ENCODE assay signal across 17 mouse cellular contexts in genomic region chr5:149582642-149583262, GRCm38 (mm10). TPM values are rescaled to one million over a fixed set of nuclear protein-coding genes. Genes with fewer than 3 reads are reported as not detected.
"Had no signal": no experiment of that assay in that cellular context is flagged by ENCODE, and none has a peak within 500 bp of the region (broad histone marks: within the 10 kb centered on the region; RNA-seq: fewer than 3 reads in every experiment).

No protein-coding gene starts in this region.

- H3K9me3 ChIP-seq: liver, embryonic 13.5 days; liver, embryonic 15.5 days; neural tube, embryonic 12.5 days; stomach, embryonic 15.5 days had no signal

- DNase-seq: liver, embryonic 13.5 days; liver, postnatal 0 days; lung, embryonic 14.5 days; lung, postnatal 14 days; lung, postnatal 36 days; right cerebral cortex, postnatal 14 days; thymus, adult 2 months; thymus, postnatal 25 days; thymus, postnatal 4 days had no signal

- ATAC-seq: liver, postnatal 0 days; midbrain, embryonic 16.5 days had no signal

- H3K27me3 ChIP-seq: liver, embryonic 13.5 days; liver, embryonic 15.5 days; neural tube, embryonic 12.5 days; stomach, embryonic 15.5 days had no signal

- H3K4me1 ChIP-seq: neural tube, embryonic 12.5 days; stomach, embryonic 15.5 days had no signal

- H3K9ac ChIP-seq: liver, embryonic 13.5 days; liver, embryonic 15.5 days; liver, postnatal 0 days; lung, embryonic 14.5 days; neural tube, embryonic 12.5 days; stomach, embryonic 15.5 days had no signal

- H3K27ac ChIP-seq: liver, embryonic 13.5 days; liver, embryonic 15.5 days; macrophage; neural tube, embryonic 12.5 days; stomach, embryonic 15.5 days; stomach, postnatal 0 days had no signal

- H3K36me3 ChIP-seq: liver, embryonic 13.5 days; liver, embryonic 15.5 days; neural tube, embryonic 12.5 days; stomach, embryonic 15.5 days had no signal

- H3K4me2 ChIP-seq: liver, embryonic 13.5 days; liver, embryonic 15.5 days; lung, embryonic 14.5 days; neural tube, embryonic 12.5 days; stomach, embryonic 15.5 days had no signal

- H3K4me3 ChIP-seq: liver, embryonic 13.5 days; liver, embryonic 15.5 days; megakaryocyte, embryonic 14.5 days; neural tube, embryonic 12.5 days; stomach, embryonic 15.5 days had no signal

RNA-seq across cellular contexts. Expression of gene Wdr95, which starts 54.3 kb away (rescaled TPM):
- total RNA-seq: megakaryocyte progenitor cell, adult 5-6 weeks had no signal
- polyA plus RNA-seq: liver, embryonic 13.5 days; liver, embryonic 15.5 days; liver, postnatal 0 days; lung, embryonic 14.5 days; macrophage; stomach, postnatal 0 days had no signal
